Mouse (Mus musculus) olfactory bulb, adult 2 months (tissue): ENCODE results near the gene Fcrlb.

Source experiments
- CTCF ChIP-seq: fragments of 200-500 bp; IDR thresholded peaks from 2 replicates; pipeline ENCODE4 v1.5.1; 2012; ENCODE audit warnings: low read depth, mild to moderate bottlenecking, low read length, moderate library complexity; ENCODE audit not compliant: insufficient read depth
- POLR2A ChIP-seq: fragments of 200-500 bp; IDR thresholded peaks from 2 replicates; pipeline ENCODE4 v1.6.1; 2012; ENCODE audit warnings: mild to moderate bottlenecking, low read depth, low read length, moderate library complexity; ENCODE audit not compliant: insufficient read depth

- TF ChIP-seq CTCF (no peak), POLR2A (no peak)
Measured at GRCm38 (mm10) chr1:170961101-170961500, 48.4 kb upstream of the Fcrlb start.
